Mouse (Mus musculus) MEL (cell line): ENCODE results near the gene Magi2. TPM values are rescaled to one million over a fixed set of nuclear protein-coding genes. Genes with fewer than 3 reads are reported as not detected.

Experiments used
- DNase-seq: peaks from one replicate; pipeline ENCODE4 v3.0.0; 2011; ENCODE audit warnings: low read depth, low spot score
- H3K27ac ChIP-seq: 2 replicates; pipeline ENCODE4 v1.5.1; 2012; ENCODE audit warnings: low read depth, mild to moderate bottlenecking, control low read depth, low read length, moderate library complexity; ENCODE audit not compliant: control insufficient read depth
- H3K27me3 ChIP-seq, 2 experiments: fragments of 150-350 bp in 1 of 2; sonication (generic) in 1 of 2; 2 replicates each; pipeline ENCODE4 v1.6.1; 2012; ENCODE audit warnings: low read length in 2 of 2, mild to moderate bottlenecking in 2 of 2, improper control_type of control experiment in 1 of 2, moderate library complexity in 1 of 2; ENCODE audit not compliant: insufficient read depth in 2 of 2, control insufficient read depth in 1 of 2
- H3K36me3 ChIP-seq, 2 experiments: 2 replicates each; pipeline ENCODE4 v1.6.1; 2012 to 2014; ENCODE audit warnings: low read length in 2 of 2, improper control_type of control experiment in 1 of 2, inconsistent platforms in 1 of 2, mild to moderate bottlenecking in 1 of 2; ENCODE audit not compliant: insufficient read depth in 2 of 2, control insufficient read depth in 1 of 2
- H3K4me1 ChIP-seq, 2 experiments: fragments of 150-350 bp in 1 of 2; sonication (generic) in 1 of 2; 2 replicates each; pipeline ENCODE4 v1.6.1; 2012; ENCODE audit warnings: low read length in 2 of 2, improper control_type of control experiment in 1 of 2, mild to moderate bottlenecking in 1 of 2; ENCODE audit not compliant: insufficient read depth in 2 of 2, control insufficient read depth in 1 of 2
- H3K4me3 ChIP-seq, 2 experiments: fragments of 150-350 bp in 1 of 2; sonication (generic) in 1 of 2; 2 replicates each; pipeline ENCODE4 v1.5.1; 2012; ENCODE audit warnings: low read depth in 2 of 2, low read length in 2 of 2, mild to moderate bottlenecking in 2 of 2, moderate library complexity in 2 of 2, control low read depth in 1 of 2, improper control_type of control experiment in 1 of 2; ENCODE audit not compliant: control insufficient read depth in 1 of 2, insufficient read depth in 1 of 2
- H3K79me2 ChIP-seq: 2 replicates; pipeline ENCODE4 v1.6.1; 2012; ENCODE audit warnings: mild to moderate bottlenecking, low read length, moderate library complexity; ENCODE audit not compliant: control insufficient read depth, poor library complexity, insufficient read depth
- H3K9ac ChIP-seq: 2 replicates; pipeline ENCODE4 v1.6.1; 2012; ENCODE audit warnings: low read depth, mild to moderate bottlenecking, control low read depth, low read length, moderate library complexity; ENCODE audit not compliant: control insufficient read depth, poor library complexity, severe bottlenecking
- H3K9me3 ChIP-seq: fragments of 150-350 bp; sonication (generic); replicated peaks from 2 replicates; pipeline ENCODE4 v1.6.1; 2012; ENCODE audit warnings: mild to moderate bottlenecking, low read length, improper control_type of control experiment, moderate library complexity; ENCODE audit not compliant: insufficient read depth
- BHLHE40 ChIP-seq: IDR thresholded peaks from 2 replicates; pipeline ENCODE4 v1.6.1; 2012; ENCODE audit warnings: low read depth, mild to moderate bottlenecking, inconsistent platforms, low read length, improper control_type of control experiment, borderline replicate concordance
- CHD1 ChIP-seq: IDR thresholded peaks from 2 replicates; pipeline ENCODE4 v1.6.1; 2012; ENCODE audit warnings: low read depth, mild to moderate bottlenecking, inconsistent platforms, low read length, improper control_type of control experiment
- CHD2 ChIP-seq: IDR thresholded peaks from 2 replicates; pipeline ENCODE4 v1.6.1; 2011; ENCODE audit warnings: low read length, improper control_type of control experiment
- CTCF ChIP-seq, 3 experiments: IDR thresholded peaks in 2 of 3; conservative IDR thresholded peaks in 1 of 3; 2 replicates each; pipeline ENCODE4 v1.5.1; 2011 to 2012; ENCODE audit warnings: low read length in 3 of 3, low read depth in 2 of 3, mild to moderate bottlenecking in 2 of 3, improper control_type of control experiment in 1 of 3, inconsistent platforms in 1 of 3, mixed read lengths in 1 of 3, moderate library complexity in 1 of 3; ENCODE audit not compliant: control insufficient read depth in 1 of 3, insufficient read depth in 1 of 3, poor library complexity in 1 of 3, severe bottlenecking in 1 of 3
- HCFC1 ChIP-seq: IDR thresholded peaks from 2 replicates; pipeline ENCODE4 v1.6.1; 2012; ENCODE audit warnings: low read depth, mild to moderate bottlenecking, inconsistent platforms, low read length, improper control_type of control experiment, moderate library complexity
- MAX ChIP-seq: IDR thresholded peaks from 2 replicates; pipeline ENCODE4 v1.6.1; 2011; ENCODE audit warnings: low read length, improper control_type of control experiment
- MXI1 ChIP-seq: IDR thresholded peaks from 2 replicates; pipeline ENCODE4 v1.6.1; 2011; ENCODE audit warnings: mild to moderate bottlenecking, low read depth, low read length, improper control_type of control experiment
- MYC ChIP-seq: IDR thresholded peaks from 2 replicates; pipeline ENCODE4 v1.6.1; 2011; ENCODE audit warnings: low read depth, mild to moderate bottlenecking, low read length, improper control_type of control experiment, moderate library complexity
- POLR2AphosphoS5 ChIP-seq: IDR thresholded peaks from 2 replicates; pipeline ENCODE4 v1.6.1; 2012; ENCODE audit warnings: low read depth, borderline replicate concordance, mild to moderate bottlenecking, inconsistent platforms, low read length, moderate library complexity, mixed read lengths
- RAD21 ChIP-seq: IDR thresholded peaks from 2 replicates; pipeline ENCODE4 v1.6.1; 2011; ENCODE audit warnings: mild to moderate bottlenecking, low read depth, low read length, improper control_type of control experiment
- RCOR1 ChIP-seq: IDR thresholded peaks from 2 replicates; pipeline ENCODE4 v1.6.1; 2012; ENCODE audit warnings: low read depth, mild to moderate bottlenecking, inconsistent platforms, low read length, improper control_type of control experiment
- SIN3A ChIP-seq: IDR thresholded peaks from 2 replicates; pipeline ENCODE4 v1.6.1; 2012; ENCODE audit warnings: low read length, improper control_type of control experiment, inconsistent platforms
- TAL1 ChIP-seq: IDR thresholded peaks from 2 replicates; pipeline ENCODE4 v1.6.1; 2012; ENCODE audit warnings: mild to moderate bottlenecking, inconsistent platforms, low read length, moderate library complexity, mixed read lengths
- TBP ChIP-seq: IDR thresholded peaks from 2 replicates; pipeline ENCODE4 v1.8.0; 2011; ENCODE audit warnings: low read depth, low read length, improper control_type of control experiment
- TCF12 ChIP-seq: IDR thresholded peaks from 2 replicates; pipeline ENCODE4 v1.6.1; 2014; ENCODE audit warnings: low read depth, mild to moderate bottlenecking, inconsistent platforms, low read length, improper control_type of control experiment, moderate library complexity
- UBTF ChIP-seq: IDR thresholded peaks from 2 replicates; pipeline ENCODE4 v1.6.1; 2012; ENCODE audit warnings: low read depth, mild to moderate bottlenecking, inconsistent platforms, low read length, improper control_type of control experiment, moderate library complexity, borderline replicate concordance; ENCODE audit not compliant: insufficient read depth
- USF1 ChIP-seq: IDR thresholded peaks from 2 replicates; pipeline ENCODE4 v1.6.1; 2014; ENCODE audit warnings: low read depth, mild to moderate bottlenecking, inconsistent platforms, low read length, improper control_type of control experiment, moderate library complexity
- USF2 ChIP-seq, 2 experiments: IDR thresholded peaks; 2 replicates each; pipeline ENCODE4 v1.6.1; 2011 to 2012; ENCODE audit warnings: improper control_type of control experiment in 2 of 2, low read length in 2 of 2, borderline replicate concordance in 1 of 2, inconsistent platforms in 1 of 2, low read depth in 1 of 2, mild to moderate bottlenecking in 1 of 2; ENCODE audit not compliant: insufficient read depth in 1 of 2
- ZC3H11A ChIP-seq: IDR thresholded peaks from 2 replicates; pipeline ENCODE4 v1.6.1; 2012; ENCODE audit warnings: low read depth, mild to moderate bottlenecking, inconsistent platforms, low read length, improper control_type of control experiment
- polyA plus RNA-seq, 2 experiments: library from polyadenylated mRNA; stranded (reverse) in 1 of 2; unstranded in 1 of 2; fragments of >175 nt in 1 of 2; fragments of >200 nt in 1 of 2; gene quantifications; 2 replicates each; pipeline versions ENCODE4 v1.2.1 to v1.2.4; 2012; ENCODE audit warnings: low replicate concordance in 2 of 2, low read depth in 1 of 2; ENCODE audit not compliant: insufficient read length in 2 of 2, insufficient read depth in 1 of 2, missing spikeins in 1 of 2
- total RNA-seq: library from RNA; depleted of rRNA; stranded (reverse); fragments of 300-350 nt; gene quantifications from 2 replicates; pipeline ENCODE4 v1.2.3, GENCODE M21; 2012

The Magi2 gene
- total and polyA plus RNA-seq, 3 experiments: 0.46 to 0.47 TPM; not detected in 1

DNA sequence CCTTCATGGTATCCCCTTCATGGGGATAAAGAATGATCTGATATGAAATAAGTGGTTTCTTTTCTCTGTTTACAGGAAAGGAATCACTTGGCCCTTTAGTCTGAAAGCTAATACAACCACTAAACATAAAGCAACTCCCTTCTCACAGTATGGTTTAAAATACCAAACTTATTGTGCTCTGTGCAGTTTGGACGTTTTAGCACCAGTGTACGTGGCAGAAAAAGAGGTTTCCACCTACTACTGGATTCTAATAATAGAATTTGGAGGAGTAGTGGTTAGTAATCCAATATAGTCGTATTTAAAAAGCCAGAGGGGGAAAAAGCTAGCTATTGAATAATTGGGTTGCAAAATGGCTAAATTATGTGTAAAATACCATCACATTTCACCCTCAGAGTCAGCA, 1005.1 kb downstream of the Magi2 start:
- Histone ChIP-seq H3K9ac (no peak overlapping the region), H3K27me3 (no peaks in the 10 kb centered on the region), H3K4me1 (no peaks in the 10 kb centered on the region), H3K4me3 (no peak overlapping the region), H3K36me3 (no peaks in the 10 kb centered on the region), H3K27ac (no peak overlapping the region), H3K9me3 (no peaks in the 10 kb centered on the region), H3K79me2 (no peaks in the 10 kb centered on the region)
- DNase-seq: no peak
- no peak for TF ChIP-seq POLR2AphosphoS5
- no peak for TF ChIP-seq TCF12
- no peak for TF ChIP-seq BHLHE40
- TF ChIP-seq CHD1: no peak
- no peak for TF ChIP-seq HCFC1
- no peak for TF ChIP-seq UBTF
- TF ChIP-seq CHD2: no peak
- TF ChIP-seq USF1: no peak
- TF ChIP-seq ZC3H11A: no peak
- no peak for TF ChIP-seq TBP
- TF ChIP-seq RAD21: no peak
- TF ChIP-seq CTCF (IDR thresholded peaks at IDR 0.05 in 2 of 3, conservative IDR thresholded peaks at IDR 0.05 in 1 of 3; ENCODE audit: control insufficient read depth in 1 of 3, insufficient read depth in 1 of 3, low read depth in 2 of 3, low read length in 3 of 3, poor library complexity in 1 of 3, severe bottlenecking in 1 of 3): no peak
- TF ChIP-seq MYC: no peak
- TF ChIP-seq SIN3A: no peak

DNA sequence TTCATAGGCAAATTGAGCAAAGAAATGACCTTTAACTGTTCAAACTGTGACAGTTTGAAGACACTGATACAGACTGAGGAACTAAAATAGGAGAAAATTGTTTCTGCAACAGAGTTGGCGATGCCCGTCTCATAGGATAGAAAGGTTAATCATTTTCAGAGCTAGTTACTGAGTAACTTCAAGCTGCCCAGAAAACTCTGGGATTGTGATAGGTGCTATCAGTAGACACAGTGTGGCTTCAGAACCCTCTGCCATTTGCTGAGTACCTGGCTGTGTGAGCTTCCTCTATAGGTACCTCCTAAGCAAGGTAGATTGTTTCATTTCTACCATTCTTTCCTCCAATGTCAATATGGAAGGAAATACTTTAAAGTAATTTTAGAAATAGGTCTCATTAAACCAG, 1014.7 kb downstream of the Magi2 start:
- no peak for DNase-seq
- no peaks in the 10 kb centered on the region for H3K36me3 ChIP-seq
- H3K9ac ChIP-seq: no peak overlapping the region
- no peaks in the 10 kb centered on the region for H3K79me2 ChIP-seq
- no peaks in the 10 kb centered on the region for H3K4me1 ChIP-seq
- H3K27ac ChIP-seq: no peak overlapping the region
- H3K9me3 ChIP-seq: no peaks in the 10 kb centered on the region
- H3K4me3 ChIP-seq: no peak overlapping the region
- H3K27me3 ChIP-seq: no peaks in the 10 kb centered on the region
- TF ChIP-seq UBTF: no peak
- TF ChIP-seq TAL1: no peak
- TF ChIP-seq CHD2: no peak
- TF ChIP-seq USF2 (IDR thresholded peaks at IDR 0.05; ENCODE audit: borderline replicate concordance in 1 of 2, insufficient read depth in 1 of 2, low read depth in 1 of 2, low read length in 2 of 2): no peak
- TF ChIP-seq RCOR1: no peak
- no peak for TF ChIP-seq CTCF (IDR thresholded peaks at IDR 0.05 in 2 of 3, conservative IDR thresholded peaks at IDR 0.05 in 1 of 3; ENCODE audit: control insufficient read depth in 1 of 3, insufficient read depth in 1 of 3, low read depth in 2 of 3, low read length in 3 of 3, poor library complexity in 1 of 3, severe bottlenecking in 1 of 3)
- TF ChIP-seq POLR2AphosphoS5: no peak
- no peak for TF ChIP-seq MXI1
- no peak for TF ChIP-seq MAX
- TF ChIP-seq, all 39 proteins: peak for 0
